Mouse (Mus musculus): ENCODE data around the gene Alyref2. TPM values are rescaled to one million over a fixed set of nuclear protein-coding genes. Genes with fewer than 3 reads are reported as not detected.

The Alyref2 gene
- polyA plus RNA-seq (2017; shearing (Covaris generic)) = 11.0 TPM

DNA sequence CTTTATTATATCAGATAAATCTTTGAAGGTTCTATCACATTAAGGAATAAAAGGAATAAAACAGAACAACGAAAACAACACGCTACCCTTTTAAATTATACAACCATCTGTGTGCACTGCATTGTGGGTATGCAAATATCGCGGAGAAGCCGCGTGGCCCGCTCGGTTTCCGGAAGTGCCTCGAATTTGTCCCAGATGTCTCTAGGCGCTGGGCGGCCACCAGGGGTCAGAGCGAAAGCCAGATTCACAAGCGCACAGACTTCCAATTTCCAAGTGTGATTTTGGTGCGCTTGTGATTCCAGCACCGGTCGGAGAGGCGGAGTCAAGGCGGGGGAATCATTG, at the start of gene Alyref2:
Alyref2 (plus strand) TSS at position 229 of the 342 bp plus-strand sequence.

DNA sequence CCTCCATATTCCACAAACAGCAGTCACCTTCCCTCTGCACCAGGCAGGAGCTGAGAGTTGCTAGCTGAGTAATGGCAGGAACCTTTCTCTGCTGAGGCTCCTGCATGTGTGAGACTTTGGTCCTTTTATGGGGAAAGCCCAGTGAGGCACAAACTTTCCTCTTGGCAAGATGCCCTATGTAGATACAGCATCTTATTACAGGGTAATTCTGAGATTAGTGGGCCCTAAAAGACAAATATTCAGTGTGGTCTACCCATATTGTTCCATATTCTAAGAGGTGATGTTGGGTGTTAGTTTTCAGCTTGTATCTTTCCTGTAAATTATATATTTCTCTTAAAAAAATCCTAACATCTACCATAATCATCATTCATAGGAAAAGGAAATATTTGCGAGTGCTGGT, 31.9 kb downstream of the Alyref2 start, which contains the start of gene Itln1:
Itln1 (minus strand) TSS at position 101 of the 400 bp plus-strand sequence.

Other genes with a start within 250 kb of the Alyref2 start
- gene B4galt3, start 233.2 kb upstream of the Alyref2 start, polyA plus RNA-seq (2017; shearing (Covaris generic)) = 43.3 TPM
- 83.9 TPM for gene Ppox, start 222.3 kb upstream of the Alyref2 start, polyA plus RNA-seq (2017; shearing (Covaris generic))
- gene Usp21, start 215.5 kb upstream of the Alyref2 start, polyA plus RNA-seq (2017; shearing (Covaris generic)) = 61.2 TPM
- 54.1 TPM for gene Ufc1, start 208.5 kb upstream of the Alyref2 start, polyA plus RNA-seq (2017; shearing (Covaris generic))
- 45.6 TPM for gene Dedd, start 174.3 kb upstream of the Alyref2 start, polyA plus RNA-seq (2017; shearing (Covaris generic))
- 48.6 TPM for gene Nit1, start 157.8 kb upstream of the Alyref2 start, polyA plus RNA-seq (2017; shearing (Covaris generic))
- 93.6 TPM for gene Pfdn2, start 157.8 kb upstream of the Alyref2 start, polyA plus RNA-seq (2017; shearing (Covaris generic))
- 0.29 TPM for gene Klhdc9, start 142.7 kb upstream of the Alyref2 start, polyA plus RNA-seq (2017; shearing (Covaris generic))
- 0.07 TPM for gene Nectin4, start 133.4 kb upstream of the Alyref2 start, polyA plus RNA-seq (2017; shearing (Covaris generic))
- gene Arhgap30, start 114.5 kb upstream of the Alyref2 start, polyA plus RNA-seq (2017; shearing (Covaris generic)) = 190 TPM
- 75.0 TPM for gene Usf1, start 92.2 kb upstream of the Alyref2 start, polyA plus RNA-seq (2017; shearing (Covaris generic))
- 3.2 TPM for gene Tstd1, start 84.6 kb upstream of the Alyref2 start, polyA plus RNA-seq (2017; shearing (Covaris generic))
- 0.26 TPM for gene F11r, start 65.9 kb upstream of the Alyref2 start, polyA plus RNA-seq (2017; shearing (Covaris generic))
- not detected for gene Itln1, start 31.8 kb downstream of the Alyref2 start, polyA plus RNA-seq (2017; shearing (Covaris generic))
- gene Cd244a, start 55.7 kb downstream of the Alyref2 start, polyA plus RNA-seq (2017; shearing (Covaris generic)) = 0.56 TPM
- 153 TPM for gene Ly9, start 103.9 kb downstream of the Alyref2 start, polyA plus RNA-seq (2017; shearing (Covaris generic))
- gene Slamf7, start 149.6 kb downstream of the Alyref2 start, polyA plus RNA-seq (2017; shearing (Covaris generic)) = 8.5 TPM
- gene Cd48, start 178.5 kb downstream of the Alyref2 start, polyA plus RNA-seq (2017; shearing (Covaris generic)) = 403 TPM